Mouse (Mus musculus): Measurements from ENCODE around the gene Rcsd1. TPM values are rescaled to one million over a fixed set of nuclear protein-coding genes. Genes with fewer than 3 reads are reported as not detected.
A peak's percentile ranks its signal among the peaks of the same experiment; 100 is the strongest.

The Rcsd1 gene
- polyA plus RNA-seq (2014; fragmentation: Nextera tagmentation; extraction: Ambion mirVana) = 6.0 and 8.4 TPM in 2 replicates

DNA sequence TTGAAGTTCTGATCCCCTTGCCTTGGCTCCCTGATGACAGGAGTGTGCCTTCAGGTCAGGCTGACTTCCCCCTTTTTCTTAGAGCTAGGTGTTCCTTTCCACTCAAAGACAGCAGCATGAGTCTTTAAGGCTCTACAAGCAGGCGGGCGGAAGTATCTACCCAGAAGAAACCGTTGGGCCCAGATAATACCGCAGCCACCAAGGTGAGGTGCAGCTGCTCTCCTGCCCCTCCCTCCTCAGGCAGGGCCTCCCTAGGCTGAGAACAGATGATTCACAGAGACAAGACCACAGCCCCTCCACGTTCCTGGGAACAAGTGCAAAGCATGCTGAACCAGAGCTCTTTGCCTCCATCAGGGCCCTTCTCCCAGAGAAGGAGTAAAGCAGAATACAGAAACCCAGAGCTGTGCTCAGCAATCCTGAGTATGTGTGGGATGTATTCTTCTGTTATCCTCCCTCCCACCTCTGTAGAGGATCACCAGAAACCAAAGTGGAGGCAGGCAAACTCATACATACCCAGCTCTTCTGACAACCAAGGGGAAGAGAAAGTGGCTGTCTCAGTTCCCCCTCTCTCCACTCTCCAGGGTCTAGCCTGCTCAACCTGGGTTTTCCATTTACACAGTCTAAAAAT, at the start of gene Rcsd1:
Rcsd1 (minus strand) TSS at position 129 of the 628 bp plus-strand sequence.
- Histone ChIP-seq H3K9ac (no peak within 1 kb of the TSS), H3K4me3 (replicated peaks; ENCODE audit: low read length) (no peak within 1 kb of the TSS), H3K27ac (no peak within 1 kb of the TSS), H3K36me3 (replicated peaks; ENCODE audit: control insufficient read depth, insufficient read depth) (no peaks in the 10 kb centered on the region), H3K4me2 (replicated peaks) (peak within 1 kb of the TSS; percentile 100; the same call in 1 of the 2 replicates), H3K4me1 (replicated peaks; ENCODE audit: control insufficient read depth, insufficient read depth, low read length) (no peaks in the 10 kb centered on the region), H3K9me3 (ENCODE audit: control insufficient read depth, low read length) (no peaks in the 10 kb centered on the region), H3K27me3 (ENCODE audit: control insufficient read depth, insufficient read depth, low read length) (peaks cover 33% of the 10 kb centered on the region)
- 60% methylated on average over 5 of the region's 5 CpGs for WGBS
- DNase-seq (ENCODE audit: low spot score) (no peak), ATAC-seq (ENCODE audit: low FRiP score) (no peak)

DNA sequence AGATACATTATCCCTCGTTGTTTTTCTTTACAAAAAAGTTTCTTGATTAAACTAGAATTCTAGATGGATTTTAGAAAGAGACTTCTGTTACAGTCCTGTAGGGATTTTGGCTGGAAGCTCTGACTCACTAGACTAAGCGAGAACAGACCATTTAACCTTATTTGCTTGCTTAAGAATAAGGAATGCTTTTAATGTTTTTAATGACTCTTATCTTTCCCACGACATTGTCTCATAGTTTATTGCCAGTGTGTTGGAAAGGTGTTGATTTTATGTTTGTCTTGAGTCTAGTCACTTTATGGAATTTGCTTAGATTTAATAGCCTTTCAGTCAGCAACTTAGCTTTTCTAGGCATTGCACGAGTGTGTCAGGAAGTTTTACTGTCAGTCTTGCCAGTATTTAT, 45.6 kb upstream of the Rcsd1 start:
- no peaks in the 10 kb centered on the region for H3K27me3 ChIP-seq (ENCODE audit: control insufficient read depth, insufficient read depth, low read length)
- H3K27ac ChIP-seq = no peak overlapping the region
- H3K4me2 ChIP-seq (replicated peaks) = no peak overlapping the region
- no peaks in the 10 kb centered on the region for H3K4me1 ChIP-seq (replicated peaks; ENCODE audit: control insufficient read depth, insufficient read depth, low read length)
- no peak overlapping the region for H3K9ac ChIP-seq
- DNase-seq (ENCODE audit: low spot score) = no peak
- no peaks in the 10 kb centered on the region for H3K36me3 ChIP-seq (replicated peaks; ENCODE audit: control insufficient read depth, insufficient read depth)
- WGBS = 80% methylated on average over 4 of the region's 4 CpGs
- H3K9me3 ChIP-seq (ENCODE audit: control insufficient read depth, low read length) = no peaks in the 10 kb centered on the region
- H3K4me3 ChIP-seq (replicated peaks; ENCODE audit: low read length) = no peak overlapping the region
- no peak for ATAC-seq (ENCODE audit: low FRiP score)

DNA sequence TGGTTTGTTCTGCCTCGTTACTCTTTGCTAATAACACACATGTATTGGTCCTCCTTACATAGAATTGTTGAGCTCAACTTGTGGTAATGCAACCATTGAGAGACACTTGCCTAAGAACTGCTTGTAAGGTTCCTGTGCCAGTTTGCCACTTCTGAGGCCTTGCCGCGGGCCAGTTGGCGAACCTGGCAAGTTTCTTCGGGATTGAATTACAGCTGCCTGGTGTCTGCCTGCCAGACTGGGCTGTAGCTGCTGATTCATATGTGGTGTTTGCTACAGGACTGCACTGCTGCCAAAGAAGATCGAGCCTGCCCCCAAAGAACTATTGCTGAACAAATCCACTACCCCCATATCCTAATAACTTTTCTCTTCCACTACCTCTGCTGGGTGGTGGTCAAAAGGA, 44.6 kb upstream of the Rcsd1 start:
- H3K4me1 ChIP-seq (replicated peaks; ENCODE audit: control insufficient read depth, insufficient read depth, low read length) = no peaks in the 10 kb centered on the region
- H3K4me3 ChIP-seq (replicated peaks; ENCODE audit: low read length) = no peak overlapping the region
- no peaks in the 10 kb centered on the region for H3K9me3 ChIP-seq (ENCODE audit: control insufficient read depth, low read length)
- DNase-seq (ENCODE audit: low spot score) (no peak), ATAC-seq (ENCODE audit: low FRiP score) (no peak)
- H3K4me2 ChIP-seq (replicated peaks) = no peak overlapping the region
- no peaks in the 10 kb centered on the region for H3K36me3 ChIP-seq (replicated peaks; ENCODE audit: control insufficient read depth, insufficient read depth)
- H3K27me3 ChIP-seq (ENCODE audit: control insufficient read depth, insufficient read depth, low read length) = no peaks in the 10 kb centered on the region
- no peak overlapping the region for H3K9ac ChIP-seq
- H3K27ac ChIP-seq = no peak overlapping the region
- WGBS = 93% methylated on average over 6 of the region's 6 CpGs

DNA sequence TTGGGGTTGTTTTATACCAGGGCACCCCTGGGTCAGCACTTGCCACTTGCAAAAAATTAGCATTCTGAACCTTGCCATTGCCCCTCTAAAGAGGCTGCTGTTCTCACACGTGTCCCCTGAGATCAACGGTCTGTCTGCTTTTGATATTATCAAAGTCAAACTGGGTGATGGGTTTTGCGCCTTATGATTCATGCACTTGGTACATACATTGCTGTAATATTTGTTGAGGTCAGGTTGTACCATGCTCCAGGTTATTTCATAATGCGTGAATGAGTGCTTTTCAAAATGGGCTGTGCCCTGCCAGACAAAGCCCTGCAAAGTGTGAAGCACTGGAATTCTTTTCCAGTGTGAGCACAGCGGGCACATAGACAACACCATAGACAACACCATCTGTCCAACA, 42.3 kb upstream of the Rcsd1 start:
- Histone ChIP-seq H3K27ac (no peak overlapping the region), H3K9ac (no peak overlapping the region), H3K4me2 (replicated peaks) (no peak overlapping the region), H3K4me3 (replicated peaks; ENCODE audit: low read length) (no peak overlapping the region), H3K9me3 (ENCODE audit: control insufficient read depth, low read length) (no peaks in the 10 kb centered on the region), H3K4me1 (replicated peaks; ENCODE audit: control insufficient read depth, insufficient read depth, low read length) (no peaks in the 10 kb centered on the region), H3K36me3 (replicated peaks; ENCODE audit: control insufficient read depth, insufficient read depth) (no peaks in the 10 kb centered on the region), H3K27me3 (ENCODE audit: control insufficient read depth, insufficient read depth, low read length) (no peaks in the 10 kb centered on the region)
- no peak for DNase-seq (ENCODE audit: low spot score)
- 83% methylated on average over 5 of the region's 5 CpGs for WGBS
- no peak for ATAC-seq (ENCODE audit: low FRiP score)

DNA sequence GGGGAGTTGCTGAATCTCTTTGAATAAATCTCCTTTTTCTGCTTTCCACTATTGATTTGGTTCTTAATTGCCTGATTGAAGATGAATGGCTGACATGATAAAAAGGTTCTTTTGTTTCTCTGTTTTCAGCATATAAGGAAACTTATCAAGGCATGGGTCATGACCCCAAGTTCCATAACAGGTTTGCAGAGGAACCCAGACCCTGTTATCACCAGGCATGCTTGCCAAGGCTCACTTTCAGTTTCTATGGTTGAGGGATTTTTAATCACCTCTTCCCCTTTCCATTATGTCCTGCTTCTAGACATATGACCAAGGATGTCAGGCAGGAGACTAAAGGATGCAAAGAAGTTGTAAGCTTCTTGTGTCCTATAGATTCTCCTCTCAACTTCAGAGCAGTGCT, 41.6 kb upstream of the Rcsd1 start:
- Histone ChIP-seq H3K36me3 (replicated peaks; ENCODE audit: control insufficient read depth, insufficient read depth) (no peaks in the 10 kb centered on the region), H3K4me3 (replicated peaks; ENCODE audit: low read length) (no peak overlapping the region), H3K4me2 (replicated peaks) (no peak overlapping the region), H3K27ac (no peak overlapping the region), H3K27me3 (ENCODE audit: control insufficient read depth, insufficient read depth, low read length) (no peaks in the 10 kb centered on the region), H3K9ac (no peak overlapping the region), H3K4me1 (replicated peaks; ENCODE audit: control insufficient read depth, insufficient read depth, low read length) (no peaks in the 10 kb centered on the region), H3K9me3 (ENCODE audit: control insufficient read depth, low read length) (no peaks in the 10 kb centered on the region)
- DNase-seq (ENCODE audit: low spot score) (no peak), ATAC-seq (ENCODE audit: low FRiP score) (no peak)

DNA sequence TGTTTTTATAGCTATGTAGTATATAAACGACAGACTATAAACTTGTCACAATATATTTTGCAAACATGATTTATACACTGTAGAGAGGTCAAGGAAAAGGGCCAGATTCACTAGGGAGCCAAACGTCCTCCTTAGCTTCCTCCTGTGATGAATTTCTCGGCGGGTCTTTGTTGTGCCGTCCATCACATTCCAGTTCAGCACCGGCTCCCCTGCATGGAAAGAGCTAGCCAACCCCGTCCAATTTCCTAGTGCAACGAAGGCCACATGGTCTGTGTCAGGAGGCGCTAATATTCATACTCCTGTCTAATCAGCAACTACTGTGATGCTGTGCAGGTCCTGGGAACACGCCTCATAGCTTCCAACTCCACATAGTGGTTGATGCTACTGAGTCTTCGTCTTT, 38.5 kb upstream of the Rcsd1 start:
- Histone ChIP-seq H3K27ac (no peak overlapping the region), H3K4me3 (replicated peaks; ENCODE audit: low read length) (no peak overlapping the region), H3K9me3 (ENCODE audit: control insufficient read depth, low read length) (no peaks in the 10 kb centered on the region), H3K36me3 (replicated peaks; ENCODE audit: control insufficient read depth, insufficient read depth) (no peaks in the 10 kb centered on the region), H3K9ac (no peak overlapping the region), H3K4me1 (replicated peaks; ENCODE audit: control insufficient read depth, insufficient read depth, low read length) (no peaks in the 10 kb centered on the region), H3K27me3 (ENCODE audit: control insufficient read depth, insufficient read depth, low read length) (no peaks in the 10 kb centered on the region), H3K4me2 (replicated peaks) (no peak overlapping the region)
- DNase-seq (ENCODE audit: low spot score) (no peak), ATAC-seq (ENCODE audit: low FRiP score) (no peak)
- 45% methylated on average over 11 of the region's 11 CpGs for WGBS

DNA sequence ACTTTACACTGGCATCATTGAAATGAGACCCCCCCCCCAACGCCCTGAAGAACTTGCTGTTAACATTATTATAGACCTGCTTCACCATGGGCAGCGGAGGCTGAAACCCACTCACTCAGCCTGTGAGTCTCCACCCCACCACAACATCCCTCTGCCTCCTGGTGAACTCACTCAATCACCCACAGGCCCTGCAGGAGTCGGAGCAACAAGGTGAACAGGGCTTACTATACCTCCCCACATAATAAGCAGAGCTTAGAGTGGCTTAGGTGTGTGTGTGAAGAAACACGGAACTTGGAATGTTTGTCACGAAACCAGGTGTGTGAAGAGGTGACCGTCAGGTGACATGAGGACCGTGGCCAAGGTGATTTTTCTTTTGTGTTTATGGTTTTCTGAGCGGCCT, 32.4 kb upstream of the Rcsd1 start:
- Histone ChIP-seq H3K4me2 (replicated peaks) (no peak overlapping the region), H3K4me1 (replicated peaks; ENCODE audit: control insufficient read depth, insufficient read depth, low read length) (no peaks in the 10 kb centered on the region), H3K4me3 (replicated peaks; ENCODE audit: low read length) (no peak overlapping the region), H3K9me3 (ENCODE audit: control insufficient read depth, low read length) (no peaks in the 10 kb centered on the region), H3K9ac (no peak overlapping the region), H3K36me3 (replicated peaks; ENCODE audit: control insufficient read depth, insufficient read depth) (no peaks in the 10 kb centered on the region), H3K27me3 (ENCODE audit: control insufficient read depth, insufficient read depth, low read length) (no peaks in the 10 kb centered on the region), H3K27ac (no peak overlapping the region)
- DNase-seq (ENCODE audit: low spot score) = no peak
- no peak for ATAC-seq (ENCODE audit: low FRiP score)
- 88% methylated on average over 8 of the region's 8 CpGs for WGBS

DNA sequence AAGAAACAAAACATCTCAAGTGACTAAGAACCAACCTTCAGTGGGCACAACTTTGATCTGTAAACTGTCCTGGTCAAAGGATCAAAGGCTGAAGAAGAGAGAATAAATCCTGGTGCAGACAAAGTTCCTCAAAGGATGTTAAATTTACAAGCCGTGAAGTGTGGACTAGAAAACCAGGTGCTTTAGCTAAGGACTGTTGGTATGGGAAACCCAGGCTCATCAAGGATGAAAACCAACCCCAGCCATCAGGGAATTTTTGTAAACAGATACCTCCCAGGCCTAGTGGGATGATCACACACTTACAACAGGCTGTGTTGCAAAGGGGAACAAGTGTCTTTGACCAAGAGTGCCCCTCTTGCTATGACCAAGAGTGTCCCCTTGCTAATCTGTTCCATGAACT, 29.4 kb upstream of the Rcsd1 start:
- DNase-seq (ENCODE audit: low spot score) = no peak
- Histone ChIP-seq H3K27me3 (ENCODE audit: control insufficient read depth, insufficient read depth, low read length) (no peaks in the 10 kb centered on the region), H3K4me2 (replicated peaks) (no peak overlapping the region), H3K9ac (no peak overlapping the region), H3K27ac (no peak overlapping the region), H3K4me1 (replicated peaks; ENCODE audit: control insufficient read depth, insufficient read depth, low read length) (no peaks in the 10 kb centered on the region), H3K4me3 (replicated peaks; ENCODE audit: low read length) (no peak overlapping the region), H3K36me3 (replicated peaks; ENCODE audit: control insufficient read depth, insufficient read depth) (no peaks in the 10 kb centered on the region), H3K9me3 (ENCODE audit: control insufficient read depth, low read length) (no peaks in the 10 kb centered on the region)
- 94% methylated on average over 1 of the region's 1 CpGs for WGBS
- ATAC-seq (ENCODE audit: low FRiP score) = no peak

DNA sequence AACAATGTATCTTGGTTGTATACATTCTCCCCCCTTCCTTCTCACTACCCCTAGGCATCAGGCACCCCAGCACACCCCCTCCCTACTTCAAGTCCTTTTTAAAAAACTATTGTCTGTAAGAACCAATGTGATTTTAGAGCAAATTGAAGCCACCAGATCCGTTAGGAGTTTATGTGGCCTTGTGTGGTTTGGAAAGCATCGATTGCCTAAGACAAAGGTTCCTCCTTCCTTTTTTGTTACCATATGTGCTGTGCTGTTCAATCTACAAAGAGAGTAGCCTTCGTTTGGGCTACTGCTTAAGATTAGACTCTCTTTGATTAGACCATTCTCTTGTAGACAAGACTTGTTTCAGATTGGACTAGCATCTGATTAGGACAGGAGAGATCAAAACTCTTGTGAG, 28.3 kb upstream of the Rcsd1 start:
- no peaks in the 10 kb centered on the region for H3K4me1 ChIP-seq (replicated peaks; ENCODE audit: control insufficient read depth, insufficient read depth, low read length)
- H3K4me3 ChIP-seq (replicated peaks; ENCODE audit: low read length) = no peak overlapping the region
- WGBS = 62% methylated on average over 3 of the region's 3 CpGs
- H3K27me3 ChIP-seq (ENCODE audit: control insufficient read depth, insufficient read depth, low read length) = no peaks in the 10 kb centered on the region
- H3K9me3 ChIP-seq (ENCODE audit: control insufficient read depth, low read length) = no peaks in the 10 kb centered on the region
- no peak overlapping the region for H3K27ac ChIP-seq
- H3K36me3 ChIP-seq (replicated peaks; ENCODE audit: control insufficient read depth, insufficient read depth) = no peaks in the 10 kb centered on the region
- ATAC-seq (ENCODE audit: low FRiP score) (no peak), DNase-seq (ENCODE audit: low spot score) (no peak)
- no peak overlapping the region for H3K4me2 ChIP-seq (replicated peaks)
- H3K9ac ChIP-seq = no peak overlapping the region

DNA sequence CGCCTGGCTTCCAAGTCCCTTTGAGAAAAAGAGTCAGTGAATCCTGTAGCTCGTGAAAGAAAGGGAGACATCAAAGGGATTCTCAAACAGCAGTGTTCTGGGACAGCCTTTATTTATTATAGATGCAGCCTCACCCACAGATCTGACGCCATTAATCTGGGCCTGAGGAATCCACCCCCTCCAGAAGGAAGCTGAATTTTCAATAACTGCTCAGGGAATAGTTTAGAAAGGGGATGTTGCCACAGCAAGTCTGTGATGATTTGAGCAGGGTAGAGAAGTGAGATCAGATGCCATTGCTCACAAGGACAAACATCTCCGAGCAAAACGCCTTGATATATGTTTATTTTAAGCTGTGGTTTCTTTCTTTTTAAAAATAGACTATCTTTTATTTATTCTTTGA, 27.9 kb upstream of the Rcsd1 start:
- H3K4me1 ChIP-seq (replicated peaks; ENCODE audit: control insufficient read depth, insufficient read depth, low read length) = no peaks in the 10 kb centered on the region
- 49% methylated on average over 5 of the region's 5 CpGs for WGBS
- no peaks in the 10 kb centered on the region for H3K27me3 ChIP-seq (ENCODE audit: control insufficient read depth, insufficient read depth, low read length)
- no peak overlapping the region for H3K27ac ChIP-seq
- no peak overlapping the region for H3K4me2 ChIP-seq (replicated peaks)
- H3K9me3 ChIP-seq (ENCODE audit: control insufficient read depth, low read length) = no peaks in the 10 kb centered on the region
- ATAC-seq (ENCODE audit: low FRiP score) = no peak
- no peaks in the 10 kb centered on the region for H3K36me3 ChIP-seq (replicated peaks; ENCODE audit: control insufficient read depth, insufficient read depth)
- no peak for DNase-seq (ENCODE audit: low spot score)
- H3K9ac ChIP-seq = no peak overlapping the region
- no peak overlapping the region for H3K4me3 ChIP-seq (replicated peaks; ENCODE audit: low read length)

Measured in hindbrain, embryonic 14.5 days (tissue).